Mouse (Mus musculus) forebrain, embryonic 13.5 days (tissue): ENCODE measurements around the gene Pde7b. TPM values are rescaled to one million over a fixed set of nuclear protein-coding genes. Genes with fewer than 3 reads are reported as not detected.

Experiments used
- ATAC-seq: fragments of 200-750 bp; cut with Nextera tagmentation; 2 replicates; pipeline ENCODE4 v1.8.0; 2017
- H3K27ac ChIP-seq: fragments of 300-500 bp; sonication (generic); 2 replicates; pipeline ENCODE4 v1.5.1; 2015; ENCODE audit warnings: inconsistent platforms, mild to moderate bottlenecking, moderate library complexity
- H3K27me3 ChIP-seq: fragments of 300-500 bp; sonication (generic); 2 replicates; pipeline ENCODE4 v1.6.1; 2015; ENCODE audit warnings: mild to moderate bottlenecking, inconsistent platforms
- H3K36me3 ChIP-seq: fragments of 300-500 bp; sonication (generic); 2 replicates; pipeline ENCODE4 v1.6.1; 2015; ENCODE audit warnings: mild to moderate bottlenecking, inconsistent platforms; ENCODE audit not compliant: poor library complexity, severe bottlenecking
- H3K4me1 ChIP-seq: fragments of 300-500 bp; sonication (generic); 2 replicates; pipeline ENCODE4 v1.6.1; 2015; ENCODE audit warnings: inconsistent platforms
- H3K4me2 ChIP-seq: fragments of 300-500 bp; sonication (generic); 2 replicates; pipeline ENCODE4 v1.6.1; 2015; ENCODE audit warnings: inconsistent platforms, mild to moderate bottlenecking, moderate library complexity
- H3K4me3 ChIP-seq: fragments of 300-500 bp; sonication (generic); 2 replicates; pipeline ENCODE4 v1.5.1; 2015; ENCODE audit warnings: mild to moderate bottlenecking, inconsistent platforms
- H3K9ac ChIP-seq: fragments of 300-500 bp; sonication (generic); 2 replicates; pipeline ENCODE4 v1.6.1; 2015; ENCODE audit warnings: mild to moderate bottlenecking, inconsistent platforms
- H3K9me3 ChIP-seq: fragments of 300-500 bp; sonication (generic); replicated peaks from 2 replicates; pipeline ENCODE4 v1.6.1; 2016; ENCODE audit warnings: inconsistent platforms
- WGBS: fragments of 180-500 bp; shearing (Covaris S2); methylation state at CpG from one replicate; pipeline ENCODE4 v1.1.7; 2015; 5-methylcytosine and 5-hydroxymethylcytosine counted together
- polyA plus RNA-seq: library from polyadenylated mRNA; unstranded; fragments of >200 nt; fragmentation: Nextera tagmentation; extraction: Ambion mirVana; gene quantifications from 2 replicates; pipeline ENCODE4 v1.2.1, GENCODE M21; 2015

Gene Pde7b
- polyA plus RNA-seq, 1 experiment from 2014 or later = 2.6 TPM

DNA sequence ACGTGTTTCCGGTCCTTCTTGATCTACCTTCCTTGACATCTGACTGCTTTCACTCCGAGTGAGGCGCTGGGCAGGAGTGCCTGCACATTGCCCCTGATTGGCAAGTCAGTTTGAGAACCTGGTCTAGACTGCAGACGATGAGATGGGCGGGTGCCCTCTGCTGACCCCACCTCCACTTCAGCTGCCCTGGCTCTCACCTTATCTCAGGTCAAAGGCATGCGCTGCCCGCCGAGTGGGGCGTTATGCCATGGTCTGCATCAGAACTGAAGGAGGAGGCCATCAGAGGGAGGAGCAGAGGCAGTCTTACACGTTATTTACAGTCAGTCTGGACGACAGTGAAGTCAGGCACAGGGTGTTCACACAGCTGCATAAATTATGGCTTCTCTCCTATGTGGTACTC lies 293.5 kb downstream of the Pde7b start:
- Histone ChIP-seq H3K9me3 (no peaks in the 10 kb centered on the region), H3K27ac (no peak overlapping the region), H3K4me2 (no peak overlapping the region), H3K36me3 (no peaks in the 10 kb centered on the region), H3K4me1 (no peaks in the 10 kb centered on the region), H3K4me3 (no peak overlapping the region), H3K27me3 (no peaks in the 10 kb centered on the region), H3K9ac (no peak overlapping the region)
- ATAC-seq = no peak
- 84% methylated on average over 12 of the region's 12 CpGs for WGBS

DNA sequence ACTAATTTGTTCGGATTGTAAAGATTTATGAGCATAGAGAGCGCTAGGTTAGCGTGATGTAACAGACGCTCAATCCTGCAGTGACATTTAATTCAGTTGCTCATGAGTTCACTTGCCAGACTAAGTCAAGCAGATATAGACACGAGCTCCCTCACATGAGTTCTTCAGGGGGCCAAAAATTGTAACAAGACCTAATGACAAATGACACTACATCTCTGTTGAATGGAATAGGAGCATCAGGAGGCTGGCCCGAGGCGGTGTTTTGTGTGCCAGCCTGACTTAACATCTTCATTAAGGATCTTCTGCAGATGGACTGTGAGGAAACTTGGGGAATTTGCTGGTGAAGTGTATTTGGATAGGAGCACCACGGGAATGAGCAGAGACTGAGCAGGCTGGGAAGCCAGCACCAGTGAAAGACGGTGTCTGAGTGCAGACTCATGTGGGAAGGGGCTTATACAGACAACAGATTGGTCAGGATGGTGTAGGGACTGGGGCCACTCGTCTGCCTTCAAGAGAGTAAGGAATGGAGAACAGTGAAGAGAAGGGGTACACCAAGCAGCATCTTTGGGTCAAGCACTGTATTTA lies 303.5 kb downstream of the Pde7b start:
- Histone ChIP-seq H3K9ac (no peak overlapping the region), H3K27me3 (no peaks in the 10 kb centered on the region), H3K4me1 (no peaks in the 10 kb centered on the region), H3K36me3 (no peaks in the 10 kb centered on the region), H3K4me3 (no peak overlapping the region), H3K4me2 (no peak overlapping the region), H3K9me3 (no peaks in the 10 kb centered on the region), H3K27ac (no peak overlapping the region)
- no peak; the same call in 1 of the 2 replicates for ATAC-seq
- 88% methylated on average over 10 of the region's 10 CpGs for WGBS

DNA sequence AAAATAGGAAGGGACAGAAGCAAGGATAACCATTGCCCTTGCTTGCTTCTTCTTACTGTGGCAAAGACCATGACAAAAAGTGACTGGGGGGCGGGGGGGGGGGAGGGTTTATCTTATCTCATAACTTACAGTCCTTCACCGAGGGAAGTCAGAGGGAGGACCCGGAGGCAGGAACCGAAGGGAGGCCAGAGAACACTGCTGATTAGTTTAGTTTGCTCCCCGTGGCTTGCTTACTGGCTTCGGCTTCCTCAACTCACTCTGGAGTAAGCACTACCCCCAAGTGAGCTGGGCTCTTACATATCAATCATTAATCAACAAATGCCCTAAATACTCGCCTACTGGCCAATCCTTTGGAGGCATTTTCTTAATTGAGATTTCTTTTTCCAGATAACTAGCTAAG lies 304.6 kb downstream of the Pde7b start:
- ATAC-seq = no peak
- 80% methylated on average over 7 of the region's 7 CpGs for whole genome bisulfite sequencing
- no peak overlapping the region for H3K4me3 ChIP-seq
- H3K27ac ChIP-seq = no peak overlapping the region
- no peaks in the 10 kb centered on the region for H3K27me3 ChIP-seq
- no peaks in the 10 kb centered on the region for H3K36me3 ChIP-seq
- H3K9me3 ChIP-seq = no peaks in the 10 kb centered on the region
- no peak overlapping the region for H3K4me2 ChIP-seq
- no peaks in the 10 kb centered on the region for H3K4me1 ChIP-seq
- no peak overlapping the region for H3K9ac ChIP-seq

DNA sequence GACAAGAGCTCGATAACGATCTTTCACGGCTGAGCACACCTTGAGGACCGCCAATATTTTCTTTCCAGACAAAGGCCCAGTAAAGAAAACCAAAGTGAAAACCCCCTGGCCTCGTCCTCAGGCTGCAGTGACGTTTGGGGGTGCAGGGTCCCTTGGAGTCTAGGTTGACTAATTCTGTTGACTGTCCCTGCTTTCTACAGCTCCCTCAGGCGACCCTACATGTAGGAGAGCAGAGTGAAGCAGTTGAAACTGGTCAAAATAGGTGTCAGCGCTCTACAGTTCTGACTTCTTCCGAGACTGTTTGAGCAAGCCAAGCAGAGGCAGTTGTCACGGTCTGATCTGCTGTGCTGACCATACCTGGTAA lies 306.0 kb downstream of the Pde7b start:
- WGBS = 64% methylated on average over 10 of the region's 10 CpGs
- Histone ChIP-seq H3K27ac (no peak overlapping the region), H3K9me3 (no peaks in the 10 kb centered on the region), H3K4me3 (no peak overlapping the region), H3K27me3 (no peaks in the 10 kb centered on the region), H3K4me1 (no peaks in the 10 kb centered on the region), H3K4me2 (no peak overlapping the region), H3K9ac (no peak overlapping the region), H3K36me3 (no peaks in the 10 kb centered on the region)
- ATAC-seq = no peak

DNA sequence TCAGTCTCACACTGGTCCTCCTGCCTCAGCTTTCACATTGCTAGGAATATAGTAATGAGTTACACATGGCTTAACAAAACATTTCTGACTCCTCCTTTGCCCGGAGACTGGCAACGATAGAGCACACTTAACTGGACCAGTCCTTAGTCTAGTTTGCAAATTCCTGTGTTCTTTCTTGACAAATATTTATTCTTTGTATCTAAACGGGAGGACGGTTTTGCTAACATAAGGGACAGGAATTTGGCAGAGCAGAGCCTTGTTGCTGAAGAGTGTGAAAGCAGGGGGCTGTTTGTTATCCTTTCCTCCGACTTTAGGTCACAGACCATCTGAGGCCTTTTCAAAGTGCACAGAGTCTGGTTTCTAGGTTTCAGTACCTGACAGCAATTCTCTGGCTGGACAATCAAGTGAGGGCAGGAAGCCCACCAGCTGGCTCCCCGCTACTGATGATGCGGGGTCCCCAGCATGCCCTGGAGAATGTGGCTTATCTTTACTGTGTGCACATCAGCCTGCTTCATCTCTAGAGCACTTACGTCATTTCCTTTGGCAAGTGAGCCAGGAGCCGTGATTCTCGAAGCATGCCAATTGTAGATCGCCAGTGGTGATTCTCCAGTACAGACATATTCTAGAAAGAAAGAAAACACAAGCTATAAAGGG lies 306.5 kb downstream of the Pde7b start:
- Histone ChIP-seq H3K36me3 (no peaks in the 10 kb centered on the region), H3K9ac (no peak overlapping the region), H3K27me3 (no peaks in the 10 kb centered on the region), H3K4me2 (no peak overlapping the region), H3K4me1 (no peaks in the 10 kb centered on the region), H3K27ac (no peak overlapping the region), H3K9me3 (no peaks in the 10 kb centered on the region), H3K4me3 (no peak overlapping the region)
- WGBS = 77% methylated on average over 11 of the region's 11 CpGs
- no peak for ATAC-seq

DNA sequence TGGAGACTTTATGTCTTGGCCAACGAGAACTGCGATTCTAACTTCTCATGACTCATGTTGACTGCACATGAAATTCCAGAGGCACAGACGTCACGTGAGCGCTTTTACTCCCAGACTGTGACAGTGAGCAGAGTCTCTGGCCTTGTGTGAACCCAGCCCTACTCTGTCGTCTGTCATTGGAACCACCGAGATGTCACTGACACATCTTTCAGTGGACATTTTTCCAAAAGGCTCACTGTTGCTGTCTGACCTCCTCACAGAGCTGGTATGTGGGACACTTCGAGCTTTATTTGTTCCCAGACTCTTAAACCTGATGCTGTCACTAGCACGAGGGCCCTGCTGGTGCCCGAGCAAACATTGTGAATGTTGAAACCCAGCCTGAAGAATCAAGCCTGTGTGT lies 315.7 kb downstream of the Pde7b start:
- Histone ChIP-seq H3K36me3 (no peaks in the 10 kb centered on the region), H3K27me3 (no peaks in the 10 kb centered on the region), H3K4me2 (no peak overlapping the region), H3K9ac (no peak overlapping the region), H3K4me1 (no peaks in the 10 kb centered on the region), H3K9me3 (peaks cover 6% of the 10 kb centered on the region; the same call in 1 of the 2 replicates), H3K27ac (no peak overlapping the region), H3K4me3 (no peak overlapping the region)
- WGBS = 92% methylated on average over 10 of the region's 10 CpGs
- ATAC-seq = no peak

DNA sequence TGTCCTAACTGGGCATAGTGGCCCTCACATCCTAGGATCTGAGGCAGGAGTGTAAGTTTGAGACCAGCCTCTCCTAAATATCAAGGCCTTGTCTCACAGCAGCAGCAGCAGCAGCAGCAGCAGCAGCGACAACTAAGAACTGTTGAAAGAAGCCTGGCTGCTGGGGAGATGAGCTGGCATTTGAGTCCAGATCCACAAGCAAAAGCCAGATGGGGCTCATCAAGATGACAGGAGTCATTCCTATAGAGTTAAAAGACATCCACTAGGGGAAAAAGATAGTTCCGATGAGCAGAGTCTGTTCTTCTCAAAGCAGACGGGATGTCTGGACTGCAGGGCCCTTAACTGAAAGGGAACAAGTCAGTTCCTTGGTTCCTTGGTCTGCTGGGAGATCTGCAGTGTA lies 316.5 kb downstream of the Pde7b start:
- no peak for ATAC-seq
- no peak overlapping the region for H3K4me3 ChIP-seq
- peaks cover 6% of the 10 kb centered on the region; the same call in 1 of the 2 replicates for H3K9me3 ChIP-seq
- H3K4me2 ChIP-seq = no peak overlapping the region
- H3K27ac ChIP-seq = no peak overlapping the region
- no peaks in the 10 kb centered on the region for H3K27me3 ChIP-seq
- no peaks in the 10 kb centered on the region for H3K36me3 ChIP-seq
- WGBS = 86% methylated on average over 3 of the region's 3 CpGs
- no peaks in the 10 kb centered on the region for H3K4me1 ChIP-seq
- no peak overlapping the region for H3K9ac ChIP-seq

DNA sequence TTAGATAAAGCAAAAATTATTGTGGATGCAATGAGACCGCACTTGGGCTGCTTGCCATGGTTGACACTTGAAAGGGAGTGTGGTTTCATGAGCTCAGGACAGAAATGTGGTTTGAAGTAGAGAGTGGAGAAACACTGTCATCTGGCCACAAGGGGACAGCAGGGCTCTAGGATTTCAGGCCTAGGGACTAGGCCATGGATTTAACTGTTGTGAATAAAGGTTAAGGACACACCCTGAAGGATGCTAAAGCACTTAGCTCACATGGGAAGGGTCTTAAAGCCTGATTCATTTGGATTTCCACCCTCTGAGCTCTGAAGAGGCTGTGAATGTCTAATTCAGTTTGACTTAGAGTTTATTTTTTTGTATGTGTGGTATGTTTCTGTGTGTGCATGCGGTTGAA lies 319.4 kb downstream of the Pde7b start:
- no peaks in the 10 kb centered on the region for H3K27me3 ChIP-seq
- no peak overlapping the region for H3K4me2 ChIP-seq
- WGBS = 96% methylated on average over 2 of the region's 2 CpGs
- no peaks in the 10 kb centered on the region; the same call in 1 of the 2 replicates for H3K9me3 ChIP-seq
- H3K36me3 ChIP-seq = no peaks in the 10 kb centered on the region
- H3K4me1 ChIP-seq = no peaks in the 10 kb centered on the region
- H3K4me3 ChIP-seq = no peak overlapping the region
- peak; percentile 89 for ATAC-seq
- no peak overlapping the region for H3K27ac ChIP-seq
- H3K9ac ChIP-seq = no peak overlapping the region

DNA sequence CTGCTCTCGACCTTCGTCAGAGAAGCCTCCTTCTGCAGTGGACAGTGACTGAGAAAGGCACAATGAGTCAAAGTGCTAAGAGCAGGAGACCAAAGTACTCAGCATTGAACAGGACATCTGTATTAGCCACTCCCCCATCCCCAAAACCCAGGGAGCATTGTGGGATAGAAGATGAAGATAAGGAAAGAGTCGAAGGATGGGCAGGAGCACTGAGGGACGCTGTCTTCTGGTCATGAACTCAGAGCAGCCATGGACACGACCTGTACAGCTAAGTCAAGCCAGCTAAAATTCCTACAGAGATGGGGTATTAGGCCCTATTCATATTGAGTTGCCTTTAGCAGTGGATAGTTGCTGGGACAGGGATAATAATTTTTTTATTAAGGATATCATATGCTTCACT lies 321.9 kb downstream of the Pde7b start:
- H3K9ac ChIP-seq = no peak overlapping the region
- WGBS = 82% methylated on average over 5 of the region's 5 CpGs

DNA sequence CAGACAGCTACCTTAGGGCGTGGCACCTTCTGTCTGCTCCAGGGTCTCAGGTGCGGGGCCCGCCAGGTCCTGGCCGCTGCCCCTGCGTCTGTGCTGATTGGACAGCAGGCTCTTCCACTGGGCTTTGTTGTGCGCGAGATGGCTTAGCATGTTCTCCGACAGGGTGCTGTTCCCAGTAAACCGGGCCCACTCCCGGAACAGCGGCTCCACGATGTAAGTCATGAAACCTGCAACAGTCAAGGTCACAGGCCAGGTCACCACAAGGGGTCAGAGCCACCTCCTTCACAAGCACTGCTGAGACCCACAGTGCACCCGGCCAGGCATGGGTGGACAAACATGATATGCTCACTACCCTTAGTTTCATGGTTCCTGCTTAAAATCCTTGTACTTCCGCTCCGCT lies 324.5 kb downstream of the Pde7b start:
- H3K27me3 ChIP-seq = no peaks in the 10 kb centered on the region
- no peak for ATAC-seq
- 69% methylated on average over 15 of the region's 15 CpGs for WGBS
- no peak overlapping the region for H3K4me2 ChIP-seq
- H3K4me1 ChIP-seq = peaks cover 9% of the 10 kb centered on the region; the same call in 1 of the 2 replicates
- no peak overlapping the region for H3K4me3 ChIP-seq
- no peak overlapping the region for H3K9ac ChIP-seq
- no peak overlapping the region for H3K27ac ChIP-seq
- H3K36me3 ChIP-seq = no peaks in the 10 kb centered on the region
- H3K9me3 ChIP-seq = no peaks in the 10 kb centered on the region; the same call in 1 of the 2 replicates

More for the DNA sequence above, 321.9 kb downstream of the Pde7b start:
- Histone ChIP-seq H3K27me3 (no peaks in the 10 kb centered on the region), H3K9me3 (no peaks in the 10 kb centered on the region; the same call in 1 of the 2 replicates), H3K4me3 (no peak overlapping the region), H3K27ac (no peak overlapping the region), H3K36me3 (no peaks in the 10 kb centered on the region), H3K4me1 (peaks cover 9% of the 10 kb centered on the region; the same call in 1 of the 2 replicates), H3K4me2 (no peak overlapping the region)
- no peak for ATAC-seq

DNA sequence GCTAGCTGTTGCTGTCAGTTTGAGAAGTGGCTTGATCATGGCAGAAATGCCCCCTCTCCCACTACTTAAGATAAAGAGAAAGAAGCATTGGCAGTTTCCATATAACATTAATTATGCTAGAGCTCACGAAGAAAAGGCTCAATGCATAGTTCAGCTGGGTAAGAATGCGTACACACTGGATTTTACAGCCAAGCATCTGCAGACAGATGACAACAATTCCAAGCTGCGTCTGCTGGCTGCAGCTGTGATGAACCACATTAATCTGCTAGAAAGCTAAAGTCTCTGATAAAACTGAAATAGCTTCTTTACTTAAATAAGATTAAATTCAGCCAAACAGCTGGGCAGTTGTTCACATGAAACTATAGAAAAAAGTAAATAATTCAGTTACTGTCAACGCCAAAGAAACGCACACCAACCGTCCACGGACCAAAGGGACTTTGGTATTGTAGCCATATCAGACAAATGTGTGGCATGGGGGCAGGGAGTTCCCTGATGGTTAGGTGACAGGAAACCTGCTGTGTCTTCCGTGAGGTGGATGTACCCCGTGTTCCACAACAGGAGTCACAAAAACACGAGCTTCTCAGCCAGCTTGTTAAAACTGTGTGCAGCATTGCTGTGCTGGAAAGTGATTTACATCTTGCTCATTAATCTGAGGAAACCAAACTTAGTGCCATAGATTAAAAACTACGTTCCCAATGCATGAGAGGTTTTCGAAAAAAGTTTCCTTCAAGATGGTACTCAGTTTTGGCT lies 326.1 kb downstream of the Pde7b start:
- H3K9ac ChIP-seq = no peak overlapping the region
- no peak overlapping the region for H3K4me2 ChIP-seq
- no peaks in the 10 kb centered on the region for H3K27me3 ChIP-seq
- no peaks in the 10 kb centered on the region for H3K36me3 ChIP-seq
- H3K4me1 ChIP-seq = peaks cover 9% of the 10 kb centered on the region; the same call in 1 of the 2 replicates
- 69% methylated on average over 12 of the region's 12 CpGs for WGBS
- H3K4me3 ChIP-seq = no peak overlapping the region
- no peaks in the 10 kb centered on the region for H3K9me3 ChIP-seq
- ATAC-seq = peak; percentile 30; the same call in 1 of the 2 replicates
- H3K27ac ChIP-seq = no peak overlapping the region

DNA sequence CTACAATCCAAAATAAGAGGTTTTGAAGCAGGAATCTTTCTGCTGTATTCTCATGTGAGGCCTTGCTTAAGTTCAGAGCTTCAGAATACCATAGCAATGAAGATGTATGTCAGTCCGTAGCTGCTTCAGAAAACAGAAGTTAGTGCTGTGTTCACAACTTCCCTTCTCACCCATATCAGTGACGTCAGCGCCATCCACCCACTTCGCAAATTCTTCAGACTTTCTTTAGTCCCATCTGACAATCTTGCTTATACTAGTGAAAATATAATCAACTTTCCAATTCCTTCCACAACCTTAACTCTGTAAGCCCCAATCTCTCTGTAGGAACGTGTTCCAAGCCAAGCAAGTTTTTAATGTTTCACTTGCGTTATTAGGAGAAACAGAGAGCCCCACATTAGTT lies 326.7 kb downstream of the Pde7b start:
- H3K27ac ChIP-seq = no peak overlapping the region
- WGBS = 83% methylated on average over 6 of the region's 6 CpGs
- H3K9ac ChIP-seq = no peak overlapping the region
- no peaks in the 10 kb centered on the region for H3K36me3 ChIP-seq
- H3K4me2 ChIP-seq = no peak overlapping the region
- ATAC-seq = no peak
- H3K27me3 ChIP-seq = no peaks in the 10 kb centered on the region
- peaks cover 9% of the 10 kb centered on the region; the same call in 1 of the 2 replicates for H3K4me1 ChIP-seq
- no peaks in the 10 kb centered on the region for H3K9me3 ChIP-seq
- no peak overlapping the region for H3K4me3 ChIP-seq
